Mouse (Mus musculus) left cerebral cortex, postnatal 10 days (tissue): ENCODE results near the gene Parp4. TPM values are rescaled to one million over a fixed set of nuclear protein-coding genes. Genes with fewer than 3 reads are reported as not detected.

Experiments used
- DNase-seq, 2 experiments: peaks; one replicate each; pipeline ENCODE4 v3.0.0; 2021 to 2022; ENCODE audit warnings: low spot score in 2 of 2, mixed read lengths in 1 of 2; ENCODE audit errors: extremely low spot score in 1 of 2
- intact Hi-C: fragments of 180-260 bp; cut with DNase I; formaldehyde crosslinking; loops from one replicate; pipeline ENCODE4 v1.15.1; 2025
- total RNA-seq, 2 experiments: library from RNA; stranded (reverse); gene quantifications; 2 replicates each; pipeline ENCODE4 v1.2.3; 2021

The Parp4 gene
- 1 to 10 TPM; 1.8 to 3.6 TPM for total RNA-seq

- intact Hi-C loops, result loop anchor here (5.0 kb wide), 1 partner anchor 92 kb away; the partner anchor contains the start of gene Mphosph8
Measured at GRCm38 (mm10) chr14:56575416-56575815, at the start of gene Parp4, which contains the start of gene Cenpj. Gene Parp4 (plus strand): TSS chr14:56575619. Gene Cenpj (minus strand): TSS chr14:56575425.

GRCm38 (mm10) chr14:56530788-56531187 lies 44.6 kb upstream of the Parp4 start:
- intact Hi-C loops, result no loop called here
- DNase-seq, result no peak

More at GRCm38 (mm10) chr14:56575416-56575815, at the start of gene Parp4, which contains the start of gene Cenpj:
- DNase-seq, result peak; percentile 12 to 91

GRCm38 (mm10) chr14:56544946-56545345 lies 30.5 kb upstream of the Parp4 start:
- DNase-seq, result no peak
- intact Hi-C loops, result no loop called here

- intact Hi-C loops, result no loop called here
Measured at GRCm38 (mm10) chr14:56545491-56545890, 29.9 kb upstream of the Parp4 start.

GRCm38 (mm10) chr14:56550960-56551359 lies 24.5 kb upstream of the Parp4 start:
- intact Hi-C loops, result no loop called here
- no peak for DNase-seq

More at GRCm38 (mm10) chr14:56545491-56545890, 29.9 kb upstream of the Parp4 start:
- no peak for DNase-seq

GRCm38 (mm10) chr14:56552924-56553323 lies 22.5 kb upstream of the Parp4 start:
- no peak for DNase-seq
- intact Hi-C loops, result no loop called here

GRCm38 (mm10) chr14:56553331-56553730 lies 22.1 kb upstream of the Parp4 start:
- DNase-seq, result no peak
- intact Hi-C loops, result no loop called here

GRCm38 (mm10) chr14:56554716-56555115 lies 20.7 kb upstream of the Parp4 start:
- DNase-seq, result no peak
- intact Hi-C loops, result no loop called here

- intact Hi-C loops, result no loop called here
- DNase-seq, result no peak
Measured at GRCm38 (mm10) chr14:56559134-56559533, 16.3 kb upstream of the Parp4 start.

GRCm38 (mm10) chr14:56567476-56567875 lies 7.9 kb upstream of the Parp4 start:
- no peak for DNase-seq
- intact Hi-C loops, result no loop called here

- no peak for DNase-seq
- intact Hi-C loops, result no loop called here
Measured at GRCm38 (mm10) chr14:56569041-56569440, 6.4 kb upstream of the Parp4 start.

- intact Hi-C loops, result no loop called here
- DNase-seq, result peak; percentile 94 to 96
Measured at GRCm38 (mm10) chr14:56571310-56572093, 3.9 kb upstream of the Parp4 start.

GRCm38 (mm10) chr14:56572546-56572945 lies 2.9 kb upstream of the Parp4 start:
- intact Hi-C loops, result no loop called here
- DNase-seq, result no peak

- intact Hi-C loops, result loop anchor here (5.0 kb wide), 1 partner anchor 91 kb away; the partner anchor contains the start of gene Mphosph8
- no peak for DNase-seq
Measured at GRCm38 (mm10) chr14:56575969-56576901, 816 bp downstream of the Parp4 start.

- intact Hi-C loops, result loop anchor here (5.0 kb wide), 1 partner anchor 88 kb away; the partner anchor contains the start of gene Mphosph8
- no peak for DNase-seq
Measured at GRCm38 (mm10) chr14:56579011-56579410, 3.6 kb downstream of the Parp4 start.

GRCm38 (mm10) chr14:56581117-56581516 lies 5.7 kb downstream of the Parp4 start:
- intact Hi-C loops, result no loop called here
- no peak for DNase-seq

- intact Hi-C loops, result no loop called here
- DNase-seq, result no peak
Measured at GRCm38 (mm10) chr14:56582294-56582693, 6.9 kb downstream of the Parp4 start.

GRCm38 (mm10) chr14:56592191-56592590 lies 16.8 kb downstream of the Parp4 start:
- DNase-seq, result no peak
- intact Hi-C loops, result no loop called here

GRCm38 (mm10) chr14:56594811-56595210 lies 19.4 kb downstream of the Parp4 start:
- intact Hi-C loops, result no loop called here
- DNase-seq, result no peak
